Mouse (Mus musculus) myocyte (in vitro differentiated cells): ENCODE results near the gene Prpf6. TPM values are rescaled to one million over a fixed set of nuclear protein-coding genes. Genes with fewer than 3 reads are reported as not detected.

Source experiments
- H3K27me3 ChIP-seq: one replicate; pipeline ENCODE4 v1.6.1; 2011; ENCODE audit not compliant: control insufficient read depth, insufficient read depth, insufficient read length
- H3K36me3 ChIP-seq: one replicate; pipeline ENCODE4 v1.6.1; 2011; ENCODE audit not compliant: control insufficient read depth, insufficient read depth
- H3K4me2 ChIP-seq: one replicate; pipeline ENCODE4 v1.6.1; 2011; ENCODE audit warnings: low read depth, control low read depth
- H3K4me3 ChIP-seq: one replicate; pipeline ENCODE4 v1.5.1; 2011; ENCODE audit warnings: mild to moderate bottlenecking, control low read depth, moderate library complexity
- H3K79me2 ChIP-seq: one replicate; pipeline ENCODE4 v1.6.1; 2011; ENCODE audit not compliant: control insufficient read depth, insufficient read depth
- H3ac ChIP-seq: one replicate; pipeline ENCODE4 v1.6.1; 2011; ENCODE audit not compliant: control insufficient read depth, insufficient read length
- CEBPB ChIP-seq: IDR thresholded peaks from 2 replicates; pipeline ENCODE4 v1.6.1; 2011; ENCODE audit warnings: mild to moderate bottlenecking, moderate library complexity; ENCODE audit not compliant: poor library complexity, insufficient read depth, severe bottlenecking
- E2F4 ChIP-seq: IDR thresholded peaks from one replicate; pipeline ENCODE4 v1.6.1; 2011; ENCODE audit warnings: mild to moderate bottlenecking, control low read depth, moderate library complexity; ENCODE audit not compliant: insufficient read depth
- MAX ChIP-seq: IDR thresholded peaks from one replicate; pipeline ENCODE4 v1.6.1; 2011; ENCODE audit warnings: low read depth, mild to moderate bottlenecking, control low read depth
- MYOD1 ChIP-seq, 3 experiments: IDR thresholded peaks; one replicate each; pipeline ENCODE4 v1.6.1; 2011; ENCODE audit warnings: control low read depth in 2 of 3, low read depth in 2 of 3, mild to moderate bottlenecking in 2 of 3, moderate library complexity in 1 of 3; ENCODE audit not compliant: insufficient read length in 2 of 3, control insufficient read depth in 1 of 3
- MYOG ChIP-seq, 3 experiments: IDR thresholded peaks; one replicate each; pipeline ENCODE4 v1.6.1; 2011; ENCODE audit warnings: control low read depth in 2 of 3, low read depth in 2 of 3, mild to moderate bottlenecking in 2 of 3; ENCODE audit not compliant: insufficient read length in 2 of 3, control insufficient read depth in 1 of 3, insufficient read depth in 1 of 3
- POLR2A ChIP-seq: IDR thresholded peaks from one replicate; pipeline ENCODE4 v1.6.1; 2011; ENCODE audit warnings: low read depth, mild to moderate bottlenecking, control low read depth, moderate library complexity; ENCODE audit not compliant: insufficient read length
- POLR2AphosphoS2 ChIP-seq: IDR thresholded peaks from one replicate; pipeline ENCODE4 v1.6.1; 2011; ENCODE audit warnings: low read depth, control low read depth; ENCODE audit not compliant: insufficient read length
- REST ChIP-seq: IDR thresholded peaks from one replicate; pipeline ENCODE4 v1.6.1; 2011; ENCODE audit warnings: mild to moderate bottlenecking, control low read depth, moderate library complexity; ENCODE audit not compliant: insufficient read depth, insufficient read length
- SRF ChIP-seq: IDR thresholded peaks from one replicate; pipeline ENCODE4 v1.6.1; 2011; ENCODE audit warnings: low read depth; ENCODE audit not compliant: control insufficient read depth, insufficient read length
- TCF12 ChIP-seq: IDR thresholded peaks from one replicate; pipeline ENCODE4 v1.6.1; 2011; ENCODE audit warnings: mild to moderate bottlenecking, control low read depth; ENCODE audit not compliant: poor library complexity, insufficient read depth, severe bottlenecking
- TCF3 ChIP-seq: IDR thresholded peaks from one replicate; pipeline ENCODE4 v1.6.1; 2011; ENCODE audit warnings: low read depth, control low read depth; ENCODE audit not compliant: insufficient read length
- USF1 ChIP-seq: IDR thresholded peaks from one replicate; pipeline ENCODE4 v1.6.1; 2011; ENCODE audit warnings: low read depth, mild to moderate bottlenecking, control low read depth, moderate library complexity
- polyA plus RNA-seq: library from polyadenylated mRNA; unstranded; fragments of >200 nt; fragmentation: generic; extraction: Trizol; gene quantifications from one replicate; pipeline ENCODE4 v1.2.1, GENCODE M21; 2012; ENCODE audit warnings: missing spikeins

Prpf6 gene
- polyA plus RNA-seq, 1 experiment, result 46.0 TPM

- H3K4me3 ChIP-seq, result no peak overlapping the region
- no peaks in the 10 kb centered on the region for H3K79me2 ChIP-seq
- no peak overlapping the region for H3K4me2 ChIP-seq
- H3K27me3 ChIP-seq, result no peaks in the 10 kb centered on the region
- peaks cover 53% of the 10 kb centered on the region for H3K36me3 ChIP-seq
- TF ChIP-seq MAX, result no peak
- TF ChIP-seq MYOG (IDR thresholded peaks at IDR 0.05; ENCODE audit: control insufficient read depth in 1 of 3, insufficient read depth in 1 of 3, insufficient read length in 2 of 3, low read depth in 2 of 3), result no peak
- TF ChIP-seq USF1, result no peak
- no peak for TF ChIP-seq CEBPB
- no peak for TF ChIP-seq TCF3
- TF ChIP-seq MYOD1 (IDR thresholded peaks at IDR 0.05; ENCODE audit: control insufficient read depth in 1 of 3, insufficient read length in 2 of 3, low read depth in 2 of 3), result no peak
- no peak for TF ChIP-seq POLR2A
- no peak for TF ChIP-seq REST
- no peak for TF ChIP-seq TCF12
- TF ChIP-seq POLR2AphosphoS2, result no peak
- TF ChIP-seq SRF, result no peak
- TF ChIP-seq E2F4, result no peak
- no peak overlapping the region for H3ac ChIP-seq
These were observed 61.4 kb downstream of the Prpf6 start for GRCm38 (mm10) chr2:181653065-181653464.

GRCm38 (mm10) chr2:181653523-181653922, 61.9 kb downstream of the Prpf6 start:
- Histone ChIP-seq H3K27me3 (no peaks in the 10 kb centered on the region), H3K4me2 (no peak overlapping the region), H3K36me3 (peaks cover 51% of the 10 kb centered on the region), H3K79me2 (no peaks in the 10 kb centered on the region), H3ac (no peak overlapping the region), H3K4me3 (no peak overlapping the region)
- TF ChIP-seq TCF3, result no peak
- TF ChIP-seq USF1, result no peak
- no peak for TF ChIP-seq MYOG (IDR thresholded peaks at IDR 0.05; ENCODE audit: control insufficient read depth in 1 of 3, insufficient read depth in 1 of 3, insufficient read length in 2 of 3, low read depth in 2 of 3)
- TF ChIP-seq POLR2AphosphoS2, result no peak
- TF ChIP-seq MAX, result no peak
- no peak for TF ChIP-seq POLR2A
- no peak for TF ChIP-seq REST
- TF ChIP-seq MYOD1 (IDR thresholded peaks at IDR 0.05; ENCODE audit: control insufficient read depth in 1 of 3, insufficient read length in 2 of 3, low read depth in 2 of 3), result no peak
- TF ChIP-seq TCF12, result no peak
- TF ChIP-seq CEBPB, result no peak
- no peak for TF ChIP-seq E2F4
- TF ChIP-seq SRF, result no peak

DNA sequence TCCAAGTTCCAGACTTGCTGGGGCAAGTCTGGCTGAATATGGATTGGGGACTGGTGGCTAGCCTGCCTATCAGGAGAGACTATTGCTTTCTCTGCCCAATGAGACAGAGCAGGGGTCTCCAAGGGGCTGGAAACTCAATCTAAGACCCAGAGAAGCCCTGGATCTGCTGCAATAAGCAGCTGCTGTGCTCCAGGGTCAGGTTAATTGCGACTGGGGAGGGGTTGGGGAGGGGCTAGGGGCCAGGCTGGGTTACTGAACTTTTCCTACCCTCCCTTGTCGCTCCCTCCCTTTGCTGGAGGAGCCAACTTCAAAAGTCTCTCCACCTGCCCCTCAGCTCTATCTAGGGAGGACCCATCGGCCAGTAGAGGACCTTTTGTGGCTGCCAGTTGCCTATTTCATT, 65.1 kb downstream of the Prpf6 start, which contains the start of gene Gm29797:
TSS of gene Gm29797 (plus strand) at position 301 of the 400 bp plus-strand sequence.
- Histone ChIP-seq H3K27me3 (no peaks in the 10 kb centered on the region), H3K79me2 (no peaks in the 10 kb centered on the region), H3K4me3 (no peak within 1 kb of the TSS), H3K4me2 (no peak within 1 kb of the TSS), H3ac (no peak within 1 kb of the TSS), H3K36me3 (peaks cover 30% of the 10 kb centered on the region)
- TF ChIP-seq POLR2A (no peak), CEBPB (no peak), MAX (no peak), POLR2AphosphoS2 (no peak)

- Histone ChIP-seq H3K79me2 (no peaks in the 10 kb centered on the region), H3K27me3 (no peaks in the 10 kb centered on the region), H3K4me3 (no peak overlapping the region), H3ac (no peak overlapping the region), H3K36me3 (peaks cover 27% of the 10 kb centered on the region), H3K4me2 (no peak overlapping the region)
- TF ChIP-seq REST (no peak), E2F4 (no peak), TCF12 (no peak), CEBPB (no peak), POLR2A (no peak), MAX (no peak), MYOG (IDR thresholded peaks at IDR 0.05; ENCODE audit: control insufficient read depth in 1 of 3, insufficient read depth in 1 of 3, insufficient read length in 2 of 3, low read depth in 2 of 3) (no peak), USF1 (no peak), POLR2AphosphoS2 (no peak)
These were observed 65.8 kb downstream of the Prpf6 start for GRCm38 (mm10) chr2:181657441-181657840.

DNA sequence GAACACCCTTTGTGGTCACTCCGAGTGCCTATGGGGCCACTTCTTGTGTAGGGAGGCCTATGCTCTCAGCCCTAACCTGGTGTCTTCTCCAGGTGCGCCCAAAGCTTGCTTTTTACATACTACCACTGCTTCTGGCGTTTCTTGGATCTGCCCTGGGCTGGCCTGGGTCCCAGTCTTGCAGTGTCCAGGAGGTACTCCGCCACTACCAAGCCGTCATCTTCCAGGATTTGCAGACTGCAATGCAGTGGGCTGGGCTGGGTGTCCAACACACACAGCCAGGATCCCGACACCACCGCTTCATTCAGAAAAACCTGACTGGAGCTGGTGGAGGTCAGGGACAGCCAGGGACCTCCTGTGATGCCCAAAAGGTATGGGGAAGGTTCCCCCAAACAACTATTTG, 66.9 kb downstream of the Prpf6 start:
- Histone ChIP-seq H3K4me3 (no peak overlapping the region), H3K4me2 (no peak overlapping the region), H3K36me3 (peaks cover 20% of the 10 kb centered on the region), H3K79me2 (no peaks in the 10 kb centered on the region), H3ac (no peak overlapping the region), H3K27me3 (no peaks in the 10 kb centered on the region)
- TF ChIP-seq POLR2A, result no peak
- TF ChIP-seq POLR2AphosphoS2, result no peak
- no peak for TF ChIP-seq TCF12
- no peak for TF ChIP-seq MAX
- TF ChIP-seq CEBPB, result no peak
- TF ChIP-seq SRF, result no peak
